Mouse (Mus musculus) embryonic facial prominence, embryonic 15.5 days (tissue): Measurements from ENCODE around the gene Tmem88b. TPM values are rescaled to one million over a fixed set of nuclear protein-coding genes. Genes with fewer than 3 reads are reported as not detected.

ENCODE experiments used
- ATAC-seq: fragments of 200-750 bp; cut with Nextera tagmentation; 2 replicates; pipeline ENCODE4 v1.8.0; 2017; ENCODE audit warnings: low read depth, moderate TSS enrichment; ENCODE audit not compliant: insufficient number of reproducible peaks, low FRiP score, low TSS enrichment
- H3K27ac ChIP-seq: fragments of 300-500 bp; sonication (generic); replicated peaks from 2 replicates; pipeline ENCODE4 v1.5.1; 2015; ENCODE audit warnings: mild to moderate bottlenecking, inconsistent platforms
- H3K27me3 ChIP-seq: fragments of 300-500 bp; sonication (generic); 2 replicates; pipeline ENCODE4 v1.6.1; 2015; ENCODE audit warnings: inconsistent platforms
- H3K36me3 ChIP-seq: fragments of 300-500 bp; sonication (generic); 2 replicates; pipeline ENCODE4 v1.6.1; 2015; ENCODE audit warnings: mild to moderate bottlenecking, inconsistent platforms
- H3K4me1 ChIP-seq: fragments of 300-500 bp; sonication (generic); 2 replicates; pipeline ENCODE4 v1.6.1; 2015; ENCODE audit warnings: inconsistent platforms
- H3K4me2 ChIP-seq: fragments of 300-500 bp; sonication (generic); replicated peaks from 2 replicates; pipeline ENCODE4 v1.6.1; 2015; ENCODE audit warnings: mild to moderate bottlenecking, inconsistent platforms
- H3K4me3 ChIP-seq: fragments of 300-500 bp; sonication (generic); replicated peaks from 2 replicates; pipeline ENCODE4 v1.5.1; 2015; ENCODE audit warnings: mild to moderate bottlenecking, inconsistent platforms
- H3K9ac ChIP-seq: fragments of 300-500 bp; sonication (generic); 2 replicates; pipeline ENCODE4 v1.6.1; 2015; ENCODE audit warnings: inconsistent platforms
- H3K9me3 ChIP-seq: fragments of 300-500 bp; sonication (generic); replicated peaks from 2 replicates; pipeline ENCODE4 v1.6.1; 2016; ENCODE audit warnings: inconsistent platforms
- WGBS: fragments of 180-500 bp; shearing (Covaris S2); methylation state at CpG from one replicate; pipeline ENCODE4 v1.1.7; 2015; 5-methylcytosine and 5-hydroxymethylcytosine counted together
- polyA plus RNA-seq: library from polyadenylated mRNA; unstranded; fragments of >200 nt; fragmentation: Nextera tagmentation; extraction: Ambion mirVana; gene quantifications from 2 replicates; pipeline ENCODE4 v1.2.1, GENCODE M21; 2015

The Tmem88b gene
- polyA plus RNA-seq, result 0.76 and 1.2 TPM in 2 replicates

GRCm38 (mm10) chr4:155785819-155786218 lies at the start of gene Tmem88b:
Gene Tmem88b, minus strand, starts transcription at chr4:155785874.
- no peaks in the 10 kb centered on the region for H3K36me3 ChIP-seq
- no peaks in the 10 kb centered on the region for H3K9me3 ChIP-seq
- ATAC-seq, result no peak
- no peak within 1 kb of the TSS for H3K9ac ChIP-seq
- H3K4me1 ChIP-seq, result peaks cover 15% of the 10 kb centered on the region
- WGBS, result 56% methylated on average over 5 of the region's 5 CpGs
- peak within 1 kb of the TSS; percentile 67 for H3K4me3 ChIP-seq
- H3K4me2 ChIP-seq, result peak within 1 kb of the TSS; percentile 78
- 0 out of 2 replicates have a peak within 1 kb of the TSS, but pooled peaks have one; percentile 7 for H3K27ac ChIP-seq
- no peaks in the 10 kb centered on the region for H3K27me3 ChIP-seq

- Histone ChIP-seq H3K4me2 (peak overlapping the region; percentile 12; the same call in 1 of the 2 replicates), H3K4me3 (no peak overlapping the region), H3K27ac (peak overlapping the region; percentile 81), H3K9ac (no peak overlapping the region), H3K9me3 (no peaks in the 10 kb centered on the region), H3K27me3 (no peaks in the 10 kb centered on the region), H3K36me3 (peaks cover 9% of the 10 kb centered on the region), H3K4me1 (peaks cover 45% of the 10 kb centered on the region)
- WGBS, result 22% methylated on average over 2 of the region's 2 CpGs
- no peak for ATAC-seq
Measured at GRCm38 (mm10) chr4:155833836-155834235, 48.2 kb upstream of the Tmem88b start.

DNA sequence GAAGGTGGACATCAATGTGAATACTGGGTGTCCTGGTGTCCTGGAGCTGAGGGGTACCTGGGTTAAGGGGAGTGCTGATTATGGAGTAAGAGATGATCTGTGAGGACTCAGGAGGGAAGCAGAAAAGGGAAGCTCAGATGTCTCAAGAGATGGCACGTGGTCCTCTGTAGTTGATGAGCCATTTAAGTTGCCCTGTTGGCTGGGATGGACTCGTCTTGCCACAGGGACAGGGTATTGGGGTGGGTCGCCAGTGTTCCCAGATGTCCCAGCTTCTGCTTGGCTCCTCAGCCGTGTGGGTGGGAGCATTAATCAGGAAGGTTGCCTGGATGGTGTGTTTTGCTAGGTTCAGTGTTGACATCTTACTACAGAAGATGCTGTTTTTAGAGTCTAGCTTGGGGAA lies 47.6 kb upstream of the Tmem88b start:
- no peaks in the 10 kb centered on the region for H3K27me3 ChIP-seq
- ATAC-seq, result no peak
- H3K36me3 ChIP-seq, result peaks cover 9% of the 10 kb centered on the region
- no peak overlapping the region for H3K4me3 ChIP-seq
- H3K4me2 ChIP-seq, result no peak overlapping the region
- no peak overlapping the region for H3K27ac ChIP-seq
- 83% methylated on average over 4 of the region's 4 CpGs for WGBS
- H3K9ac ChIP-seq, result no peak overlapping the region
- no peaks in the 10 kb centered on the region for H3K9me3 ChIP-seq
- H3K4me1 ChIP-seq, result peaks cover 40% of the 10 kb centered on the region

GRCm38 (mm10) chr4:155832321-155832720 lies 46.6 kb upstream of the Tmem88b start:
- 48% methylated on average over 10 of the region's 10 CpGs for WGBS
- peak overlapping the region; percentile 67 for H3K4me3 ChIP-seq
- H3K9me3 ChIP-seq, result no peaks in the 10 kb centered on the region
- H3K36me3 ChIP-seq, result peaks cover 15% of the 10 kb centered on the region
- ATAC-seq, result no peak
- no peaks in the 10 kb centered on the region for H3K27me3 ChIP-seq
- peak overlapping the region; percentile 78 for H3K9ac ChIP-seq
- H3K4me1 ChIP-seq, result peaks cover 31% of the 10 kb centered on the region
- peak overlapping the region; percentile 78 for H3K4me2 ChIP-seq
- H3K27ac ChIP-seq, result peak overlapping the region; percentile 93

DNA sequence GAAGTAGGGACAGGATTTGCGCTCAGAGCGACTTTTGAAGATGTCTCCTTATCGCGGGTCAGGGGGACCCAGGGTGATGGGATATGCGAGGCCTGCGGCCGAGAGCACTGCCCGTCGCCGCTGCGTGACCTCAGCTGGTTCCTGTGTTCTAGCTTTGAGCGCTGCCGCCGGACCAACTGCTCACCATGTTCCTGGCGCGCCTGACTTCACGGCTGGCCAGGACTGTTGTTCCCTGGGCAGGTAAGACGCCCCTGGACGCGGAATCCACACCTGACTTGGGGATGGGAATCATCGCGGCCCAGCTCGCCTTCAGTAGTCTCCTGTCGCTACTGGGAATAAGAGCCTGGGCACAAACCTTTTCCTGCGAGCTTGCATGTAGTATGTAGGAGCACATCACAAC lies 46.2 kb upstream of the Tmem88b start:
- ATAC-seq, result no peak
- Histone ChIP-seq H3K4me2 (peak overlapping the region; percentile 78), H3K9me3 (no peaks in the 10 kb centered on the region), H3K4me3 (peak overlapping the region; percentile 67), H3K36me3 (peaks cover 19% of the 10 kb centered on the region), H3K27ac (peak overlapping the region; percentile 93), H3K9ac (peak overlapping the region; percentile 78), H3K27me3 (no peaks in the 10 kb centered on the region), H3K4me1 (peaks cover 29% of the 10 kb centered on the region)
- under 1% methylated on average over 25 of the region's 25 CpGs for WGBS

- peak; percentile 92 for ATAC-seq
- WGBS, result under 1% methylated on average over 49 of the region's 49 CpGs
- no peaks in the 10 kb centered on the region for H3K9me3 ChIP-seq
Measured at GRCm38 (mm10) chr4:155831205-155831766, 45.6 kb upstream of the Tmem88b start, which contains the start of gene Aurkaip1. Gene Aurkaip1, plus strand, starts transcription at chr4:155831272.

DNA sequence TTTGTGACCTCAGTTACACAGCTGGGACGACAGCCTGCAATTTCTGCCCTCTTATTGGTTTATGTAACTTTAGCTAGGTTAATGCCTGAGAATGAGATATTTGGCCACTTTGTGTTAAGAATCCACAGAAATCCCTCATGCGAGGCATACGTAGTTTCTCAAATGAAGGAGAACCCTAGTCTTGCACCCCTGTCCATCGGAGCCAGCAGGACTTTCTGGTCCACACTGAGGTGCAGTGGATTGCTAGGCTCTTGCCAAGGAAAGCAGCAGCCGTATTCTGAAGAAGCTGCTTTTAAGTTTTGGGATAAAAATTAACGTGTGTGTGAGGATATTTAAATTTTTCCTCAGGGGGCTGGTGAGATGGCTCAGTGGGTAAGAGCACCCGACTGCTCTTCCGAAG lies 44.9 kb upstream of the Tmem88b start:
- peak overlapping the region; percentile 78 for H3K4me2 ChIP-seq
- H3K9ac ChIP-seq, result no peak overlapping the region
- H3K9me3 ChIP-seq, result no peaks in the 10 kb centered on the region
- H3K4me1 ChIP-seq, result peaks cover 29% of the 10 kb centered on the region
- no peak for ATAC-seq
- 50% methylated on average over 8 of the region's 8 CpGs for WGBS
- H3K27ac ChIP-seq, result peak overlapping the region; percentile 93
- H3K27me3 ChIP-seq, result no peaks in the 10 kb centered on the region
- peaks cover 27% of the 10 kb centered on the region for H3K36me3 ChIP-seq
- peak overlapping the region; percentile 67 for H3K4me3 ChIP-seq

More at GRCm38 (mm10) chr4:155831205-155831766, 45.6 kb upstream of the Tmem88b start, which contains the start of gene Aurkaip1:
- Histone ChIP-seq H3K4me2 (peak within 1 kb of the TSS; percentile 78), H3K27me3 (no peaks in the 10 kb centered on the region), H3K36me3 (peaks cover 24% of the 10 kb centered on the region), H3K27ac (peak within 1 kb of the TSS; percentile 93), H3K4me1 (peaks cover 29% of the 10 kb centered on the region), H3K4me3 (peak within 1 kb of the TSS; percentile 67), H3K9ac (peak within 1 kb of the TSS; percentile 78)

DNA sequence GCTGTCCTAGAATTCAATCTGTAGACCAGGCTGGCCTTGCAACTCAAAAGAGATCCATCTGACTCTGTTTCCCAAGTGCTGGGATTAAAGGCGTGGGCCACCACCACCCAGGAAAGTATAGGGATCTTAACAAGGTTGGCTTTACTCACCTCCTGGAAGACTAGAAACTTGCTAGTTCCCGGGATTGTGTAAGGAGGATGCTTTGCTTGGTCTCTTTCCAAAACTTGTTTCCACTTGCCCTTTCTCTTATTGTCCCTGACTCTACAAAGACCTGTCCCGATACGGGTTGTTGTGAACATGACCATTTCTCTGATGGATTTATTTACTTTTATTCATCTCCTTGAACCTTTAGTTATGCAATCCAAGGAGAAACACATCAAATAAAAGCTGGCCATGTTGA lies 44.2 kb upstream of the Tmem88b start:
- 83% methylated on average over 4 of the region's 4 CpGs for WGBS
- Histone ChIP-seq H3K36me3 (peaks cover 34% of the 10 kb centered on the region), H3K27me3 (no peaks in the 10 kb centered on the region), H3K4me1 (peaks cover 29% of the 10 kb centered on the region), H3K4me3 (no peak overlapping the region), H3K27ac (no peak overlapping the region), H3K9ac (no peak overlapping the region), H3K9me3 (no peaks in the 10 kb centered on the region), H3K4me2 (no peak overlapping the region)
- no peak for ATAC-seq

DNA sequence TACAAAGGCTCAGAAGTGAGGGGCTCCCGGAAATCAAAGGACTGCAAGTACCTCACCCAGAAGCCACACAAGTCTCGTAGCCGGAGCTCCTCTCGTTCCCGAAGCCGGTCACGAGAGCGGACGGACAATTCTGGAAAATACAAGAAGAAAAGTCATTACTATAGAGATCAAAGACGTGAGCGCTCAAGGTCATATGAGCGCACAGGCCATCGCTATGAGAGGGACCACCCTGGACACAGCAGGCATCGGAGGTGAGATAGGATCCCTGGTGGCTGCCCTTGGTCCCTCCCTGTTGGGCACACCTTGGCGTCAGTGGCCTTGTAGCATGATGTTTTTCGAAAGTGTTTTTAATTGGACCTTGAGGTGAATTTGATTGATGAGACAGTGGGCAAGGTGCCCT lies 37.8 kb upstream of the Tmem88b start:
- no peak overlapping the region for H3K4me2 ChIP-seq
- 94% methylated on average over 16 of the region's 16 CpGs for whole genome bisulfite sequencing
- H3K9ac ChIP-seq, result no peak overlapping the region
- H3K36me3 ChIP-seq, result peaks cover 87% of the 10 kb centered on the region
- no peak for ATAC-seq
- no peak overlapping the region for H3K4me3 ChIP-seq
- no peaks in the 10 kb centered on the region for H3K4me1 ChIP-seq
- no peaks in the 10 kb centered on the region for H3K27me3 ChIP-seq
- H3K27ac ChIP-seq, result no peak overlapping the region
- H3K9me3 ChIP-seq, result no peaks in the 10 kb centered on the region

DNA sequence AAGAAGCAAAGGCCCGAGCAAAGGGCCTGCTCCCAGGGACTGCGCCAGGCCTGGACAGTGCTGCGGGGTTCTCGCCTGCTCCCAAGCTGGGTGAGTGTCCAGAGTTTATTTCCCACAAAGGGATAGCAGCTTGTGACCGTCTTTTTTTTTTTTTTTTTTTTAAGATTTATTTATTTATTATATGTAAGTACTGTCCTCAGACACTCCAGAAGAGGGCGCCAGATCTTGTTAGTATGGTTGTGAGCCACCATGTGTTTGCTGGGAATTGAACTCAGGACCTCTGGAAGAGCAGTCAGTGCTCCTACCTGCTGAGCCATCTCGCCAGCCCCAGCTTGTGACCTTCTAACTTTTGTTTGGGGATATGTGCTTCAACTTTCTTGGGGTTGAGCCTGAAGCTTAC lies 35.4 kb upstream of the Tmem88b start:
- WGBS, result 78% methylated on average over 7 of the region's 7 CpGs
- Histone ChIP-seq H3K4me3 (no peak overlapping the region), H3K9ac (no peak overlapping the region), H3K9me3 (no peaks in the 10 kb centered on the region), H3K27me3 (no peaks in the 10 kb centered on the region), H3K27ac (no peak overlapping the region), H3K4me2 (no peak overlapping the region), H3K4me1 (no peaks in the 10 kb centered on the region), H3K36me3 (peaks cover 94% of the 10 kb centered on the region)
- no peak for ATAC-seq

DNA sequence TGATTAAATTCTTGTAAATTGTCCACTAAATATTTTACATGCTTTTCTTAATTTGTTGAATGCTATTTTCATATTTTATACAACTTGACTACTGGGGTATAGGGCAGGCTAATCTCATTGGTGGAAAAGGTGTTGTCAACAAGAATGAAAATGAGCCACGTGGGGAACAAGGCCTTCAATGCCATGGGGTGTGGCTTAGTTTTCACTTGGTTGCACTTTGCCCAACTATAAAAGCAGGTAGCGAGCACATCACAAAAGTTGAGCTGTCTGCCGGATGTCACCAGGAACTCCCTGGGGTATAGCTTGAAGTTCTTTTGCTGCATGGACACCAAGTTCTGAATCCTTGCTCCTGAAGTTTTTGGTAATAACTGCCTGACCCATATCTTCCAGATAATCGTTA lies 31.9 kb upstream of the Tmem88b start:
- Histone ChIP-seq H3K36me3 (peaks cover 86% of the 10 kb centered on the region), H3K27ac (no peak overlapping the region), H3K4me3 (no peak overlapping the region), H3K9ac (no peak overlapping the region), H3K9me3 (no peaks in the 10 kb centered on the region), H3K4me2 (no peak overlapping the region), H3K27me3 (no peaks in the 10 kb centered on the region), H3K4me1 (peaks cover 13% of the 10 kb centered on the region)
- no peak for ATAC-seq
- 87% methylated on average over 4 of the region's 4 CpGs for WGBS
